Mouse (Mus musculus) lung, adult 2 months (tissue): ENCODE data around the gene Ccdc88b.

Source experiments
- CTCF ChIP-seq: fragments of 200-500 bp; IDR thresholded peaks from 2 replicates; pipeline ENCODE4 v1.5.1; 2011; ENCODE audit warnings: mild to moderate bottlenecking, low read length, control low read depth; ENCODE audit not compliant: insufficient read depth
- POLR2A ChIP-seq: fragments of 200-500 bp; IDR thresholded peaks from 2 replicates; pipeline ENCODE4 v1.6.1; 2011; ENCODE audit warnings: low read depth, mild to moderate bottlenecking, control low read depth, low read length, borderline replicate concordance; ENCODE audit errors: extremely low read depth

- TF ChIP-seq CTCF (no peak), POLR2A (no peak)
Observed at GRCm38 (mm10) chr19:6819143-6819827, 38.7 kb downstream of the Ccdc88b start.
